Mouse (Mus musculus) kidney, postnatal 14 days (tissue): ENCODE data around the gene Ptpdc1.

Experiments
- DNase-seq: peaks from one replicate; pipeline ENCODE4 v3.0.0; 2022; ENCODE audit warnings: mixed read lengths

The Ptpdc1 gene

GRCm38 (mm10) chr13:48545476-48546281 lies 79.8 kb downstream of the Ptpdc1 start:
- DNase-seq: peak; percentile 100

DNA sequence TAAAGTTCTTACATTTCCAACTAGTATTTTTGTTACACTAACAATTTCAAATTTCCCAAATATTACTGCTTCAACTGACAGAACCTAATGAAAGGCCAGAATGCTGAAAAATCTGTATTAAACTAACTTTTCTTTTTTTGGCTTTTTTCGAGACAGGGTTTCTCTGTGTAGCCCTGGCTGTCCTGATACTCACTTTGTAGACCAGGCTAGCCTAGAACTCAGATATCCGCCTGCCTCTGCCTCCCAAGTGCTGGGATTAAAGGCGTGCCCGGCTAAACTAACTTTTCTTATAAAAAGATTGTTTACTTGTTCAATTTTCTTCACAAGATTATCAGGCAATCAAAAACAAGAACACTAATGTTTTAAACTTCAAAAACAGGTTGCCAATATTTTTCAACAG lies 80.6 kb downstream of the Ptpdc1 start:
- DNase-seq: no peak

DNA sequence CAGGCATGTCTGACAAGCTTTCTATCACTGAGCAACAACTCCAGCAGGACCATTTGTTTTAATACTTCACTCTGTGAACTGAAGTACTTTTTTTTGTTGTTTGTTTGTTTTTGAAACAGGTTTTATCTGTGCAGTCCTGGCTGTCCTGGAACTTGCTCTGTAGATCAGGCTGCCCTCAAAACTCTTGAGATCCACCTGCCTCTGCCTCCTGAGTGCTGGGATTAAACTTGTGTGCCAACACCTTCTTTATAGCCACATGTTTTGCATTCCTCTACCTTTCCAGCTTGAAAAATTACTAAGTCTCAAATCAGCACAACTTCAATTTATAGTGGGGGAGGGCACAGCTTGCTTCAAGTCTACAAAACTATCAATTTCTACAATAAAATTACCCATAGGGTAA lies 81.1 kb downstream of the Ptpdc1 start:
- DNase-seq: no peak

DNA sequence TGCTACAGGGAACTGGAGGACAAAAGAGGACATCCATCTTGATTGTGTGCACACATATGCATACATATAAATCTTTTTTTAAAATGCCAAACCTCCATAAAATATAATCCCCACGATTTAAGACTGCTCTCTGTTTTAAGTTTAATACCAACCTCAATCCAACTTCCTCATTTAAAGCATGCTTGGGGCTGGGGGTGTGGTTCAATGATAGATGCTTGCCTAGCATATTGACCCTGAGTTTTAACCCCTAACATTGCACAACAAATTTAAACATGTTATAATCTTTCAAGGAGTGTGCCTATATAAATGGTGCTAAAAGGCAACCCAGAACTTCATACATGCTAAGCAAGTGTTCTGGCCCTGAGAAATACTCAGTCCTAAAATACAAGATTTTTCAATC lies 85.0 kb downstream of the Ptpdc1 start:
- DNase-seq: no peak

- no peak for DNase-seq
These were observed 92.0 kb downstream of the Ptpdc1 start for GRCm38 (mm10) chr13:48533441-48533840.

- no peak for DNase-seq
These were observed 94.0 kb downstream of the Ptpdc1 start for GRCm38 (mm10) chr13:48531448-48531847.

DNA sequence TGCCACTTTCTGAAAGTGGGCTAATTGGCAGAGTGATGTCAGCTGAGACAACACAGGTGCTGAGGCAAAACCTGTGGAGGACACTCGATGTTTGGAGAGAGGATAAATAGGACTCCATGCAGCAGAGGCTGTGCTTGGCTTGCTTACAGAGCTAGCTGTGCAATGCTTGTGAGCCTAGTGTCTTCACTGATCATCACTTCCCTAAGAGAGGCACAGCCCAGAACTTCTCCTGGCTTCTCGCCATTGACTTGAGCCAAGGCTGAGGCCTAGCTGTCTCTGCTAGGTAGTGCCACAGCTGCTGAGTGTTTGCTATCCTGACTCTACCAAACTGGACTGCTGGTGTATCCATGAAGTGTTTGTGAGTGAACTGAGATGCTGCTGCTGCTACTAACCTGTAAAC lies 94.8 kb downstream of the Ptpdc1 start:
- peak; percentile 51 for DNase-seq

GRCm38 (mm10) chr13:48529028-48529427 lies 96.4 kb downstream of the Ptpdc1 start:
- no peak for DNase-seq

- DNase-seq: peak; percentile 84
These were observed 97.2 kb downstream of the Ptpdc1 start for GRCm38 (mm10) chr13:48528123-48528871.
